Mouse (Mus musculus) kidney, adult 2 months (tissue): ENCODE data around the gene Tdrd7.

Experiments
- CTCF ChIP-seq: fragments of 200-500 bp; conservative IDR thresholded peaks from 2 replicates; pipeline ENCODE4 v1.5.1; 2011; ENCODE audit warnings: low read depth, mild to moderate bottlenecking, control low read depth, low read length, moderate library complexity, mixed read lengths; ENCODE audit not compliant: insufficient read depth, insufficient read length
- POLR2A ChIP-seq: fragments of 200-500 bp; IDR thresholded peaks from one replicate; pipeline ENCODE4 v1.6.1; 2011; ENCODE audit warnings: low read depth, low read length, control low read depth

- TF ChIP-seq POLR2A (no peak), CTCF (no peak)
Measured at GRCm38 (mm10) chr4:45951830-45952229, 13.3 kb upstream of the Tdrd7 start.
